Mouse (Mus musculus) lung, postnatal 0 days (tissue): ENCODE data around the gene Psmb9.

Experiments used
- CTCF ChIP-seq: IDR thresholded peaks from 2 replicates; pipeline ENCODE4 v1.5.1; 2016; ENCODE audit warnings: antibody characterized with exemption, mild to moderate bottlenecking
- EP300 ChIP-seq: IDR thresholded peaks from 2 replicates; pipeline ENCODE4 v1.6.1; 2016; ENCODE audit warnings: antibody characterized with exemption, mild to moderate bottlenecking, control low read depth

- TF ChIP-seq EP300 (no peak), CTCF (peak; percentile 59)
These were observed 22.4 kb downstream of the Psmb9 start for GRCm38 (mm10) chr17:34165033-34165730.
